Mouse (Mus musculus) CH12.LX (cell line): ENCODE measurements around the gene Imp3. TPM values are rescaled to one million over a fixed set of nuclear protein-coding genes. Genes with fewer than 3 reads are reported as not detected.
A peak's percentile ranks its signal among the peaks of the same experiment; 100 is the strongest.

ENCODE experiments used
- DNase-seq: peaks from one replicate; pipeline ENCODE4 v3.0.0-alpha.2; 2013; ENCODE audit errors: extremely low read depth
- H3K27ac ChIP-seq: 2 replicates; pipeline ENCODE4 v1.5.1; 2012; ENCODE audit warnings: low read depth, mild to moderate bottlenecking, control low read depth, moderate library complexity; ENCODE audit not compliant: insufficient read depth
- H3K27me3 ChIP-seq: replicated peaks from 2 replicates; pipeline ENCODE3; 2012; ENCODE audit warnings: inconsistent platforms
- H3K36me3 ChIP-seq, 2 experiments: replicated peaks in 1 of 2; 2 replicates each; pipeline versions ENCODE3 to v1.6.1; 2012; ENCODE audit warnings: inconsistent platforms in 1 of 2, low read length in 1 of 2, mild to moderate bottlenecking in 1 of 2, mixed read lengths in 1 of 2, moderate library complexity in 1 of 2; ENCODE audit not compliant: control insufficient read depth in 1 of 2, insufficient read depth in 1 of 2
- H3K4me1 ChIP-seq, 2 experiments: 2 replicates each; pipeline ENCODE4 v1.6.1; 2012; ENCODE audit warnings: inconsistent platforms in 1 of 2, moderate library complexity in 1 of 2; ENCODE audit not compliant: insufficient read depth in 2 of 2, control insufficient read depth in 1 of 2
- H3K4me2 ChIP-seq: 2 replicates; pipeline ENCODE4 v1.6.1; 2012; ENCODE audit warnings: low read depth, mild to moderate bottlenecking, control low read depth; ENCODE audit not compliant: poor library complexity, insufficient read depth, severe bottlenecking
- H3K4me3 ChIP-seq, 3 experiments: fragments of 150-350 bp in 1 of 3; sonication (generic) in 1 of 3; replicated peaks in 1 of 3; 2 replicates each; pipeline versions ENCODE3 to v1.5.1; 2011 to 2012; ENCODE audit warnings: low read depth in 2 of 3, low read length in 2 of 3, mild to moderate bottlenecking in 2 of 3, moderate library complexity in 2 of 3, control low read depth in 1 of 3, improper control_type of control experiment in 1 of 3, inconsistent platforms in 1 of 3, mixed read lengths in 1 of 3; ENCODE audit not compliant: poor library complexity in 1 of 3
- H3K79me2 ChIP-seq: replicated peaks from 2 replicates; pipeline ENCODE4 v1.6.1; 2012; ENCODE audit warnings: mild to moderate bottlenecking, moderate library complexity; ENCODE audit not compliant: control insufficient read depth, poor library complexity, insufficient read depth, severe bottlenecking; ENCODE audit errors: extremely low read depth
- H3K9ac ChIP-seq: 2 replicates; pipeline ENCODE4 v1.6.1; 2012; ENCODE audit warnings: low read depth, mild to moderate bottlenecking, control low read depth, moderate library complexity; ENCODE audit not compliant: insufficient read depth
- H3K9me3 ChIP-seq: replicated peaks from 2 replicates; pipeline ENCODE3; 2012; ENCODE audit warnings: low read length, inconsistent platforms, mixed read lengths
- BHLHE40 ChIP-seq: IDR thresholded peaks from 2 replicates; pipeline ENCODE4 v1.6.1; 2011; ENCODE audit warnings: mild to moderate bottlenecking, low read depth, low read length, improper control_type of control experiment
- CTCF ChIP-seq, 2 experiments: IDR thresholded peaks in 1 of 2; conservative IDR thresholded peaks in 1 of 2; 2 replicates each; pipeline ENCODE4 v1.5.1; 2011 to 2012; ENCODE audit warnings: low read depth in 2 of 2, low read length in 2 of 2, improper control_type of control experiment in 1 of 2, inconsistent platforms in 1 of 2, mild to moderate bottlenecking in 1 of 2, moderate library complexity in 1 of 2
- EP300 ChIP-seq: IDR thresholded peaks from 2 replicates; pipeline ENCODE4 v1.6.1; 2011; ENCODE audit warnings: low read length, improper control_type of control experiment
- ETS1 ChIP-seq: conservative IDR thresholded peaks from 2 replicates; pipeline ENCODE4 v1.6.1; 2012; ENCODE audit warnings: low read depth, mild to moderate bottlenecking, inconsistent platforms, low read length, improper control_type of control experiment, moderate library complexity
- JUN ChIP-seq: IDR thresholded peaks from 2 replicates; pipeline ENCODE4 v1.6.1; 2011; ENCODE audit warnings: low read depth, mild to moderate bottlenecking, low read length, improper control_type of control experiment, moderate library complexity; ENCODE audit not compliant: insufficient read depth
- KAT2A ChIP-seq: IDR thresholded peaks from 2 replicates; pipeline ENCODE4 v1.6.1; 2012; ENCODE audit warnings: low read length, improper control_type of control experiment, inconsistent platforms; ENCODE audit not compliant: insufficient replicate concordance
- MAFK ChIP-seq: IDR thresholded peaks from 2 replicates; pipeline ENCODE4 v1.6.1; 2011; ENCODE audit warnings: low read length, improper control_type of control experiment; ENCODE audit not compliant: insufficient replicate concordance
- MAZ ChIP-seq: IDR thresholded peaks from 2 replicates; pipeline ENCODE4 v1.6.1; 2012; ENCODE audit warnings: low read depth, mild to moderate bottlenecking, inconsistent platforms, low read length, improper control_type of control experiment, moderate library complexity
- MEF2A ChIP-seq: IDR thresholded peaks from 2 replicates; pipeline ENCODE4 v1.6.1; 2014; ENCODE audit warnings: low read depth, mild to moderate bottlenecking, inconsistent platforms, low read length, improper control_type of control experiment, borderline replicate concordance
- MXI1 ChIP-seq: IDR thresholded peaks from 2 replicates; pipeline ENCODE4 v1.6.1; 2011; ENCODE audit warnings: mild to moderate bottlenecking, low read depth, low read length, improper control_type of control experiment
- NRF1 ChIP-seq: IDR thresholded peaks from 2 replicates; pipeline ENCODE4 v1.6.1; 2014; ENCODE audit warnings: low read depth, mild to moderate bottlenecking, inconsistent platforms, low read length, improper control_type of control experiment, moderate library complexity
- POLR2AphosphoS2 ChIP-seq: IDR thresholded peaks from 2 replicates; pipeline ENCODE4 v1.6.1; 2011; ENCODE audit warnings: low read depth, low read length, improper control_type of control experiment
- RAD21 ChIP-seq: IDR thresholded peaks from 2 replicates; pipeline ENCODE4 v1.6.1; 2011; ENCODE audit warnings: low read depth, mild to moderate bottlenecking, low read length, improper control_type of control experiment, moderate library complexity
- RCOR1 ChIP-seq: conservative IDR thresholded peaks from 2 replicates; pipeline ENCODE4 v1.6.1; 2012; ENCODE audit warnings: low read depth, mild to moderate bottlenecking, inconsistent platforms, low read length, improper control_type of control experiment
- SIN3A ChIP-seq: IDR thresholded peaks from 2 replicates; pipeline ENCODE4 v1.6.1; 2012; ENCODE audit warnings: low read length, improper control_type of control experiment, inconsistent platforms
- SMC3 ChIP-seq: IDR thresholded peaks from 2 replicates; pipeline ENCODE4 v1.6.1; 2011; ENCODE audit warnings: low read depth, low read length, improper control_type of control experiment
- TBP ChIP-seq: conservative IDR thresholded peaks from 2 replicates; pipeline ENCODE4 v1.6.1; 2011; ENCODE audit warnings: low read depth, low read length, improper control_type of control experiment
- USF1 ChIP-seq: IDR thresholded peaks from 2 replicates; pipeline ENCODE4 v1.6.1; 2014; ENCODE audit warnings: low read depth, mild to moderate bottlenecking, inconsistent platforms, low read length, improper control_type of control experiment
- ZNF384 ChIP-seq: IDR thresholded peaks from 2 replicates; pipeline ENCODE4 v1.6.1; 2012; ENCODE audit warnings: low read depth, low read length, improper control_type of control experiment, inconsistent platforms
- dilution Hi-C: fragments of 300-500 bp; cut with MboI; formaldehyde crosslinking; loops from 2 replicates; pipeline ENCODE4 v1.14.3; 2020; ENCODE audit warnings: low sequenced_read_pairs; ENCODE audit not compliant: extremely low pct_unique_long_range_greater_than_20kb, extremely low pct_ligation_motif_present
- in situ Hi-C: fragments of 300-500 bp; cut with MboI; formaldehyde crosslinking; loops from 3 replicates; pipeline ENCODE4 v1.14.3; 2019; ENCODE audit warnings: low sequenced_read_pairs, low pct_ligation_motif_present, low pct_unique_long_range_greater_than_20kb, mixed read lengths
- polyA plus RNA-seq: library from polyadenylated mRNA; unstranded; fragments of >175 nt; gene quantifications from 2 replicates; pipeline ENCODE4 v1.2.1, GENCODE M21; 2012; ENCODE audit warnings: low read depth; ENCODE audit not compliant: insufficient read length
- total RNA-seq, 2 experiments: library from RNA; depleted of rRNA; stranded (reverse); fragments of 300-350 nt in 1 of 2; fragments of >200 nt in 1 of 2; gene quantifications; 2 replicates each; pipeline ENCODE4 v1.2.3; 2012 to 2014

Imp3 gene
- total and polyA plus RNA-seq, 3 experiments, result 134 to 197 (median 165) TPM

DNA sequence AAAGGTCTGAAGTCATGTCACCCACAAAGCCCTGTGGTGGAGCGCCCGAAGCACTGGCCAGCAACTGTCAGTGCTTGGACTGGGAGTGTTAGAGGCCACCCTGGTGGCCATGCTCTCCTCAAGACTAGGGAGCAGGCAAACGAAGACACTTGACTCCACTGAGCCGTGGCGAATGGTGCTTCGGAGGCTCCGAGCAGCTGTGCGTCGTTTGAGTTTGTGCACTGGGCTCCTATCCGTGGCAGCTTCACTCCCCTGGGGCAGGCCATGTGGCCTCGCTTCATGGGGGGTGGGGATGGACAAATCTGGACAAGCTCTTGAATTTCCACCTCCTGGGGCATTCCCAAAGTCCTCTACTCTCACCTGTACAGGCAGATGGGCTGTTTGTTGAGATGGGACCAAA is 37.9 kb upstream of the Imp3 start (continued):
- no peak for TF ChIP-seq MEF2A
- TF ChIP-seq MXI1, result 0 out of 2 replicates have a peak, but pooled peaks have one; percentile 34

DNA sequence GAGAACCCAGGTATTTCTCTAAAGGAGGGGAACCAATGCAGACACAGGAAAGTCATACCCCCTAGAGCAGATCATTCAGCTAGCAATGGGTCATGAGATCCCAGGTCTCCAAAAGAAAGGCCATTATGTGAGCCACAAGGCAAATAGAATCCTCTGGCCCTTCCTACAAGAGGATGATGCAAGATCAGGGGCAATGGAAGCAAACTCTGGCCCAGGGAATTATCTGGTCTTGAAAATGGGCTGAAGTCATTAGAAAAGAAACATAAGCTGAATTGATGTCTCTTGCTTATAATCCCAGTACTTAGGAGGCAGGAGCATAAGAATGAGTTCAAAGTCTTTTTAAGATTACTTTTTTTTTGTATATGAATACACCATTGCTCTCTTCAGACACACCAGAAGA is 37.2 kb upstream of the Imp3 start:
- peaks cover 14 to 52% of the 10 kb centered on the region in 2 experiments for H3K4me1 ChIP-seq
- no peaks in the 10 kb centered on the region for H3K79me2 ChIP-seq
- H3K27ac ChIP-seq, result no peak overlapping the region
- H3K9ac ChIP-seq, result no peak overlapping the region
- in situ Hi-C loops, result loop anchor here (5.0 kb wide), 1 partner anchor 37 kb away; the partner anchor contains the start of gene Imp3
- no peaks in the 10 kb centered on the region for H3K36me3 ChIP-seq
- H3K4me3 ChIP-seq, result no peak overlapping the region
- dilution Hi-C loops, result no loop called here
- H3K4me2 ChIP-seq, result no peak overlapping the region
- TF ChIP-seq USF1, result no peak
- TF ChIP-seq ETS1, result no peak
- H3K27me3 ChIP-seq, result peaks cover 2% of the 10 kb centered on the region
- no peaks in the 10 kb centered on the region for H3K9me3 ChIP-seq
- no peak for DNase-seq

DNA sequence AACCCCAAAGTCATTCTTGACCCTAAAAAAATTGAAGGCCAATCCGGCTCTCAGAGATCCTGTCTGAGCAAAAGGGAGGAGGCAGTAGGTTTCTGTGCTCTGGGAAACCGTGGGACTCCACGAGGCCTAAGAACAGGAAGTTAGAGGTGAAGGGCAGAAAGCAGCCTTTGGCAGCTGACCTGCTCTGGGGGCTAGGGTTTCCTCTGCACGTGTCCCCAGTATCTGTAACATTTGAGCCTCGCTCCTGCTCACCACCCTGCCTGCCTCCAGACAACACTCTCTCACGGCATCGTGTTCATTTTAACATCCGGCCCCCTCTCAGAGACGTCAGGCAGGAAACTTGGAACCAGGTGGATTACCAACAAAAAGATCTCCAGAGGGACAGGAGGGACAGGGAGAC is 36.7 kb upstream of the Imp3 start:
- H3K9me3 ChIP-seq, result no peaks in the 10 kb centered on the region
- H3K4me3 ChIP-seq, result no peak overlapping the region
- no peak overlapping the region for H3K27ac ChIP-seq
- peaks cover 14 to 47% of the 10 kb centered on the region in 2 experiments for H3K4me1 ChIP-seq
- dilution Hi-C loops (no loop called here), in situ Hi-C loops (loop anchor here (5.0 kb wide), 1 partner anchor 37 kb away; the partner anchor contains the start of gene Imp3)
- H3K36me3 ChIP-seq, result no peaks in the 10 kb centered on the region
- H3K4me2 ChIP-seq, result no peak overlapping the region
- no peak overlapping the region for H3K9ac ChIP-seq
- H3K79me2 ChIP-seq, result no peaks in the 10 kb centered on the region
- DNase-seq, result no peak
- H3K27me3 ChIP-seq, result peaks cover 2% of the 10 kb centered on the region
- no peak for TF ChIP-seq NRF1
- TF ChIP-seq MAFK, result no peak
- TF ChIP-seq SIN3A, result no peak
- no peak for TF ChIP-seq ETS1
- TF ChIP-seq RAD21, result no peak
- no peak for TF ChIP-seq EP300
- no peak for TF ChIP-seq CTCF (conservative IDR thresholded peaks at IDR 0.05 in 1 of 2, IDR thresholded peaks at IDR 0.05 in 1 of 2; ENCODE audit: low read depth in 2 of 2, low read length in 2 of 2)
- no peak for TF ChIP-seq POLR2AphosphoS2
- no peak for TF ChIP-seq JUN
- TF ChIP-seq BHLHE40, result no peak
- TF ChIP-seq TBP, result no peak
- no peak for TF ChIP-seq SMC3
- no peak for TF ChIP-seq RCOR1
- no peak for TF ChIP-seq KAT2A
- TF ChIP-seq ZNF384, result no peak
- TF ChIP-seq MAZ, result no peak
